Mouse (Mus musculus) hindbrain, embryonic 15.5 days (tissue): Measurements from ENCODE around the gene Gpr85. TPM values are rescaled to one million over a fixed set of nuclear protein-coding genes. Genes with fewer than 3 reads are reported as not detected.

Experiments
- ATAC-seq: fragments of 200-750 bp; cut with Nextera tagmentation; 2 replicates; pipeline ENCODE4 v1.8.0; 2017; ENCODE audit warnings: low read depth, moderate number of reproducible peaks, moderate TSS enrichment; ENCODE audit not compliant: low FRiP score
- H3K27ac ChIP-seq: fragments of 300-500 bp; sonication (generic); replicated peaks from 2 replicates; pipeline ENCODE4 v1.5.1; 2015; ENCODE audit warnings: mild to moderate bottlenecking, inconsistent platforms
- H3K27me3 ChIP-seq: fragments of 300-500 bp; sonication (generic); 2 replicates; pipeline ENCODE4 v1.6.1; 2015; ENCODE audit warnings: control low read depth, inconsistent platforms
- H3K36me3 ChIP-seq: fragments of 300-500 bp; sonication (generic); 2 replicates; pipeline ENCODE4 v1.6.1; 2015; ENCODE audit warnings: control low read depth, inconsistent platforms
- H3K4me1 ChIP-seq: fragments of 300-500 bp; sonication (generic); replicated peaks from 2 replicates; pipeline ENCODE4 v1.6.1; 2015; ENCODE audit warnings: control low read depth, inconsistent platforms
- H3K4me2 ChIP-seq: fragments of 300-500 bp; sonication (generic); 2 replicates; pipeline ENCODE4 v1.6.1; 2015; ENCODE audit warnings: moderate library complexity, mild to moderate bottlenecking, inconsistent platforms
- H3K4me3 ChIP-seq: fragments of 300-500 bp; sonication (generic); 2 replicates; pipeline ENCODE4 v1.5.1; 2015; ENCODE audit warnings: mild to moderate bottlenecking, inconsistent platforms
- H3K9ac ChIP-seq: fragments of 300-500 bp; sonication (generic); 2 replicates; pipeline ENCODE4 v1.6.1; 2015; ENCODE audit warnings: inconsistent platforms
- H3K9me3 ChIP-seq: fragments of 300-500 bp; sonication (generic); 2 replicates; pipeline ENCODE4 v1.6.1; 2016; ENCODE audit warnings: control low read depth, inconsistent platforms
- WGBS: fragments of 180-500 bp; shearing (Covaris S2); methylation state at CpG from one replicate; pipeline ENCODE4 v1.1.7; 2015; 5-methylcytosine and 5-hydroxymethylcytosine counted together
- polyA plus RNA-seq: library from polyadenylated mRNA; unstranded; fragments of >200 nt; fragmentation: Nextera tagmentation; extraction: Ambion mirVana; gene quantifications from 2 replicates; pipeline ENCODE4 v1.2.1, GENCODE M21; 2015

The Gpr85 gene
- polyA plus RNA-seq, result 98.2 and 107 TPM in 2 replicates

- peak within 1 kb of the TSS; percentile 87 for H3K4me2 ChIP-seq
- 20% methylated on average over 18 of the region's 18 CpGs for WGBS
- no peaks in the 10 kb centered on the region for H3K27me3 ChIP-seq
- no peaks in the 10 kb centered on the region for H3K36me3 ChIP-seq
- no peaks in the 10 kb centered on the region for H3K9me3 ChIP-seq
- H3K4me1 ChIP-seq, result peaks cover 12% of the 10 kb centered on the region; the same call in 1 of the 2 replicates
- H3K4me3 ChIP-seq, result peak within 1 kb of the TSS; percentile 80
- H3K9ac ChIP-seq, result peak within 1 kb of the TSS; percentile 95
- peak within 1 kb of the TSS; percentile 100 for H3K27ac ChIP-seq
- peak; percentile 59 for ATAC-seq
These were observed at the start of gene Gpr85 for GRCm38 (mm10) chr6:13839345-13840054. TSS of gene Gpr85 (minus strand) at chr6:13839942.

GRCm38 (mm10) chr6:13884877-13885592 is 45.3 kb upstream of the Gpr85 start:
- no peak overlapping the region for H3K27ac ChIP-seq
- no peaks in the 10 kb centered on the region for H3K9me3 ChIP-seq
- no peaks in the 10 kb centered on the region for H3K36me3 ChIP-seq
- no peaks in the 10 kb centered on the region for H3K27me3 ChIP-seq
- H3K9ac ChIP-seq, result no peak overlapping the region
- no peaks in the 10 kb centered on the region for H3K4me1 ChIP-seq
- WGBS, result 86% methylated on average over 3 of the region's 3 CpGs
- no peak for ATAC-seq
- H3K4me2 ChIP-seq, result no peak overlapping the region
- H3K4me3 ChIP-seq, result no peak overlapping the region

GRCm38 (mm10) chr6:13882919-13883318 is 43.2 kb upstream of the Gpr85 start:
- Histone ChIP-seq H3K36me3 (no peaks in the 10 kb centered on the region), H3K9ac (no peak overlapping the region), H3K4me3 (no peak overlapping the region), H3K27me3 (no peaks in the 10 kb centered on the region), H3K9me3 (no peaks in the 10 kb centered on the region), H3K4me2 (no peak overlapping the region), H3K27ac (no peak overlapping the region), H3K4me1 (no peaks in the 10 kb centered on the region)
- no peak for ATAC-seq

- H3K27me3 ChIP-seq, result no peaks in the 10 kb centered on the region
- peaks cover 14% of the 10 kb centered on the region for H3K4me1 ChIP-seq
- H3K4me3 ChIP-seq, result no peak overlapping the region
- ATAC-seq, result no peak
- H3K9me3 ChIP-seq, result no peaks in the 10 kb centered on the region
- no peak overlapping the region for H3K4me2 ChIP-seq
- 94% methylated on average over 2 of the region's 2 CpGs for WGBS
- H3K36me3 ChIP-seq, result no peaks in the 10 kb centered on the region
- H3K27ac ChIP-seq, result no peak overlapping the region
- H3K9ac ChIP-seq, result no peak overlapping the region
These were observed 34.2 kb upstream of the Gpr85 start for GRCm38 (mm10) chr6:13873959-13874358.

- peak overlapping the region; percentile 60; the same call in 1 of the 2 replicates for H3K4me3 ChIP-seq
- H3K4me1 ChIP-seq, result peaks cover 14% of the 10 kb centered on the region
- H3K4me2 ChIP-seq, result peak overlapping the region; percentile 60
- no peak overlapping the region for H3K9ac ChIP-seq
- 71% methylated on average over 7 of the region's 7 CpGs for WGBS
- no peaks in the 10 kb centered on the region for H3K36me3 ChIP-seq
- no peak overlapping the region; the same call in 1 of the 2 replicates for H3K27ac ChIP-seq
- H3K27me3 ChIP-seq, result no peaks in the 10 kb centered on the region
- H3K9me3 ChIP-seq, result no peaks in the 10 kb centered on the region
- no peak for ATAC-seq
These were observed 32.3 kb upstream of the Gpr85 start for GRCm38 (mm10) chr6:13872076-13872475.

- ATAC-seq, result peak; percentile 86
- H3K36me3 ChIP-seq, result no peaks in the 10 kb centered on the region
- no peaks in the 10 kb centered on the region for H3K27me3 ChIP-seq
- no peaks in the 10 kb centered on the region for H3K9me3 ChIP-seq
- H3K4me2 ChIP-seq, result peak overlapping the region; percentile 60
- WGBS, result 2% methylated on average over 7 of the region's 7 CpGs
- H3K9ac ChIP-seq, result peak overlapping the region; percentile 64
- peak overlapping the region; percentile 77 for H3K27ac ChIP-seq
- H3K4me1 ChIP-seq, result peaks cover 14% of the 10 kb centered on the region
- peak overlapping the region; percentile 60 for H3K4me3 ChIP-seq
These were observed 31.9 kb upstream of the Gpr85 start for GRCm38 (mm10) chr6:13871625-13871958.

GRCm38 (mm10) chr6:13870919-13871624 is 31.3 kb upstream of the Gpr85 start, which contains the start of gene 2610001J05Rik:
TSS of gene 2610001J05Rik (minus strand) at chr6:13871518.
- Histone ChIP-seq H3K4me2 (peak within 1 kb of the TSS; percentile 60), H3K4me1 (peaks cover 14% of the 10 kb centered on the region), H3K9ac (peak within 1 kb of the TSS; percentile 64), H3K9me3 (no peaks in the 10 kb centered on the region), H3K4me3 (peak within 1 kb of the TSS; percentile 60), H3K27ac (peak within 1 kb of the TSS; percentile 77), H3K36me3 (no peaks in the 10 kb centered on the region), H3K27me3 (no peaks in the 10 kb centered on the region)
- WGBS, result 1% methylated on average over 19 of the region's 19 CpGs
- ATAC-seq, result peak; percentile 99

- Histone ChIP-seq H3K9ac (peak overlapping the region; percentile 34), H3K4me1 (peaks cover 14% of the 10 kb centered on the region), H3K4me3 (peak overlapping the region; percentile 60), H3K36me3 (no peaks in the 10 kb centered on the region), H3K9me3 (no peaks in the 10 kb centered on the region), H3K27ac (no peak overlapping the region), H3K27me3 (no peaks in the 10 kb centered on the region), H3K4me2 (peak overlapping the region; percentile 60)
- WGBS, result 30% methylated on average over 12 of the region's 12 CpGs
- peak; percentile 53; the same call in 1 of the 2 replicates for ATAC-seq
These were observed 30.6 kb upstream of the Gpr85 start for GRCm38 (mm10) chr6:13870289-13870741.

GRCm38 (mm10) chr6:13860596-13860995 is 20.9 kb upstream of the Gpr85 start:
- H3K27ac ChIP-seq, result no peak overlapping the region
- H3K9me3 ChIP-seq, result no peaks in the 10 kb centered on the region
- H3K4me1 ChIP-seq, result no peaks in the 10 kb centered on the region
- H3K36me3 ChIP-seq, result no peaks in the 10 kb centered on the region
- no peaks in the 10 kb centered on the region for H3K27me3 ChIP-seq
- H3K9ac ChIP-seq, result no peak overlapping the region
- H3K4me3 ChIP-seq, result no peak overlapping the region
- 81% methylated on average over 1 of the region's 1 CpGs for WGBS
- no peak for ATAC-seq
- H3K4me2 ChIP-seq, result no peak overlapping the region

GRCm38 (mm10) chr6:13859877-13860585 is 20.3 kb upstream of the Gpr85 start:
- Histone ChIP-seq H3K4me3 (no peak overlapping the region), H3K27me3 (no peaks in the 10 kb centered on the region), H3K27ac (no peak overlapping the region), H3K4me1 (no peaks in the 10 kb centered on the region), H3K9ac (no peak overlapping the region), H3K9me3 (no peaks in the 10 kb centered on the region), H3K36me3 (no peaks in the 10 kb centered on the region), H3K4me2 (no peak overlapping the region)
- WGBS, result 89% methylated on average over 6 of the region's 6 CpGs
- ATAC-seq, result no peak

- no peak overlapping the region for H3K27ac ChIP-seq
- 15% methylated on average over 11 of the region's 11 CpGs for WGBS
- H3K4me1 ChIP-seq, result no peaks in the 10 kb centered on the region
- no peak overlapping the region for H3K4me2 ChIP-seq
- no peaks in the 10 kb centered on the region for H3K27me3 ChIP-seq
- no peaks in the 10 kb centered on the region for H3K36me3 ChIP-seq
- no peak overlapping the region for H3K4me3 ChIP-seq
- no peak overlapping the region for H3K9ac ChIP-seq
- no peaks in the 10 kb centered on the region for H3K9me3 ChIP-seq
- no peak for ATAC-seq
These were observed 14.5 kb upstream of the Gpr85 start for GRCm38 (mm10) chr6:13854230-13854629.
